Mouse (Mus musculus): ENCODE results near the gene Cdkn2d. TPM values are rescaled to one million over a fixed set of nuclear protein-coding genes. Genes with fewer than 3 reads are reported as not detected.

The Cdkn2d gene
- polyA plus RNA-seq, 1 experiment from 2014 or later = 81.3 TPM

Other genes starting within 250 kb of the Cdkn2d start
- gene Zglp1, start 224.3 kb downstream of the Cdkn2d start, polyA plus RNA-seq (2015; fragmentation: Nextera tagmentation; extraction: Ambion mirVana) = 1.8 and 2.0 TPM in 2 replicates
- 1.0 and 1.2 TPM in 2 replicates for gene Gm49373, start 218.3 kb downstream of the Cdkn2d start, polyA plus RNA-seq (2015; fragmentation: Nextera tagmentation; extraction: Ambion mirVana)
- gene Fdx1l, start 217.8 kb downstream of the Cdkn2d start, polyA plus RNA-seq (2015; fragmentation: Nextera tagmentation; extraction: Ambion mirVana) = 54.4 and 54.8 TPM in 2 replicates
- gene Gm38431, start 199.4 kb downstream of the Cdkn2d start, polyA plus RNA-seq (2015; fragmentation: Nextera tagmentation; extraction: Ambion mirVana) = 1.6 and 1.8 TPM in 2 replicates
- 33.4 and 40.7 TPM in 2 replicates for gene Raver1, start 199.4 kb downstream of the Cdkn2d start, polyA plus RNA-seq (2015; fragmentation: Nextera tagmentation; extraction: Ambion mirVana)
- gene Tyk2, start 160.2 kb downstream of the Cdkn2d start, polyA plus RNA-seq (2015; fragmentation: Nextera tagmentation; extraction: Ambion mirVana) = 11.5 and 12.2 TPM in 2 replicates
- gene Cdc37, start 141.4 kb downstream of the Cdkn2d start, polyA plus RNA-seq (2015; fragmentation: Nextera tagmentation; extraction: Ambion mirVana) = 233 TPM in 2 replicates
- gene Pde4a, start 125.7 kb downstream of the Cdkn2d start, polyA plus RNA-seq (2015; fragmentation: Nextera tagmentation; extraction: Ambion mirVana) = 20.1 and 20.2 TPM in 2 replicates
- gene Keap1, start 52.0 kb downstream of the Cdkn2d start, polyA plus RNA-seq (2015; fragmentation: Nextera tagmentation; extraction: Ambion mirVana) = 58.6 and 61.9 TPM in 2 replicates
- 1.1 and 1.6 TPM in 2 replicates for gene S1pr5, start 43.0 kb downstream of the Cdkn2d start, polyA plus RNA-seq (2015; fragmentation: Nextera tagmentation; extraction: Ambion mirVana)
- gene Atg4d, start 26.1 kb downstream of the Cdkn2d start, polyA plus RNA-seq (2015; fragmentation: Nextera tagmentation; extraction: Ambion mirVana) = 55.3 and 57.8 TPM in 2 replicates
- gene Kri1, start 3.4 kb downstream of the Cdkn2d start, polyA plus RNA-seq (2015; fragmentation: Nextera tagmentation; extraction: Ambion mirVana) = 20.3 and 21.6 TPM in 2 replicates
- 0.23 and 0.34 TPM in 2 replicates for gene Ap1m2, start 20.9 kb upstream of the Cdkn2d start, polyA plus RNA-seq (2015; fragmentation: Nextera tagmentation; extraction: Ambion mirVana)
- gene Slc44a2, start 29.3 kb upstream of the Cdkn2d start, polyA plus RNA-seq (2015; fragmentation: Nextera tagmentation; extraction: Ambion mirVana) = 61.6 and 63.1 TPM in 2 replicates
- gene Ilf3, start 76.5 kb upstream of the Cdkn2d start, polyA plus RNA-seq (2015; fragmentation: Nextera tagmentation; extraction: Ambion mirVana) = 312 and 327 TPM in 2 replicates
- gene Qtrt1, start 120.4 kb upstream of the Cdkn2d start, polyA plus RNA-seq (2015; fragmentation: Nextera tagmentation; extraction: Ambion mirVana) = 52.3 and 53.0 TPM in 2 replicates
- 66.9 and 71.8 TPM in 2 replicates for gene Dnm2, start 133.5 kb upstream of the Cdkn2d start, polyA plus RNA-seq (2015; fragmentation: Nextera tagmentation; extraction: Ambion mirVana)
- 57.2 and 60.3 TPM in 2 replicates for gene Tmed1, start 218.8 kb upstream of the Cdkn2d start, polyA plus RNA-seq (2015; fragmentation: Nextera tagmentation; extraction: Ambion mirVana)
- 5.1 and 6.3 TPM in 2 replicates for gene AB124611, start 234.8 kb upstream of the Cdkn2d start, polyA plus RNA-seq (2015; fragmentation: Nextera tagmentation; extraction: Ambion mirVana)

Measured in midbrain, embryonic 13.5 days (tissue).